Mouse (Mus musculus): ENCODE data around the gene Cic.
"Not testable (repeated sequence)": the region's sequence is repeated elsewhere in the genome, so short reads cannot be mapped to it uniquely, and the experiment has no call there.

The Cic gene

DNA sequence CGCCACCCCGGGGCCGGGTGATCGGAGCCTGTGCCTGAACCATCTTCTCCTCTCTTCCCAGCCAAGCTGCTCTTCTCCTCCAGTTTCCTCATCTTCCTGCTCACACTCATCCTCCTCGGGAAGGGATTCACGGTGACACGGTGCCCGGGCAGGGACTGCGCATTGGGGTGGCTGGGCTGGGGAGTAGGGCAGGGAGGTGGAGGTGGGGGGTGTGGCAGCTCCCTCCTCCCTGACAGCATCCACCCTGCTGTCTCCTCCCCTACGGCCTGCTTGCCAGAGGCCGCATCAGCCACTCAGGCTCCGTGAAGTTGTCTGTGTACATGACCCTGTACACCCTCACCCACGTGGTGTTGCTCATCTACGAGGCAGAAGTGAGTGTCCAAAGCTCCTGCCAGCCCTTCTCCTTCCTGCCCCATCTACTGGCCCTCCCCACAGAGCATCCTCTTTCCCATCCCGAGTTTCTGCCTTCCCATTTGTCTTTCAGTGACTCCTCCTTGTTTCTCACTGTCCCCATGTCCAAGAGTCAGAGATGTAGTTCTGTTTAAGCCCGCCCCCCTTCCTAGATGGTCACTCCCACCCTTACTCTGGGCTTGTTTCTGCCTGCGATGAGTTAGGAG, 41.3 kb downstream of the Cic start:
- DNase-seq, result no peak

- no peak for DNase-seq
These were observed 41.9 kb downstream of the Cic start for GRCm38 (mm10) chr7:25309425-25309824.

DNA sequence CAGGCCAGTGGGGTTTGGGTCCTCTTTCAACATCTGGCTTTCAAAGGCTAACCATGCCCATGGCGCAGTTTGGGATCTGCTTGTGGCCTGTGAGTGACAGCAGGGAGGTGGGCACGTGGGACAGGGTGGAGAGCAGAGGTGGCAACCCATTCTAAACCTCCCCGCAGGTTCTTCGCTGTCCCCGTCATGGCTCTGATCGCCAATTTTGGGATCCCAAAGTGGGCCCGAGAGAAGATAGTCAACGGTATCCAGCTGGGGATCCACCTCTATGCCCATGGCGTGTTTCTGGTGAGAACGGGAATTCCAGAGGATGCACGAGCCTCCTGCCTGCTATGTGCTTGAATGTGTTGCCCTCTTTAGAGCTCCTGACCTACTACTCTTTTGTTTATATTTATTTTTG, 43.7 kb downstream of the Cic start:
- no peak for DNase-seq

GRCm38 (mm10) chr7:25313325-25313724, 45.8 kb downstream of the Cic start:
- DNase-seq, result no peak

DNA sequence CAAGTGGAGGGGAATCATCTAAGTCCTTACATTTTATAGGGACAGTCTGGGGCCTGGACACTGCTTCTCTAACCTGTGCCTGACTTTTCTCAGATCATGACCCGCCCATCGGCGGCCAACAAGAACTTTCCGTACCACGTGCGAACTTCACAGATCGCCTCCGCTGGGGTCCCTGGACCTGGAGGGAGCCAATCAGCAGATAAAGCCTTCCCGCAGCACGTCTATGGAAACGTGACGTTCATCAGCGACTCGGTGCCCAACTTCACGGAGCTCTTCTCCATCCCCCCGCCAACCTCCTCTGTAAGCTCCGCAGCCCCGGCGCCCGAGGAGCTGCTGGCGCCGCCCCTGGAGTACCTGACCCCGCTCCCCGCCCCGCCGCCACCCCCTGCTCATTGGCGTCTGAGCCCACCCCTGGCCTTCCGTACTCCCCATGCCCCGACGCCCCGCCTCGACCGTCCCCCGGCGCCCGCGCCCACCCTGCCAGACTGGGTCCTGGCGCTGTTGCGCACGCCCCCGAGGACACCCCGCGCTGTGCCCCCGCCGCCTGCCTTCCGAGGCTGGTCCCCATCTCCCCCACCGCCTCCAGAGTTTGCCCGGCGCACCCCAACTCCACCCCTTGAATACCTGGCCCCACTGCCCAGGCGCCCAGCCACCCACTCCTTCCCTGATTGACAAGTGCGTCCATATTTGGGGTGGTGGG, 47.3 kb downstream of the Cic start:
- DNase-seq, result peak in 1 of 2 experiments; percentile 43

- DNase-seq, result peak; percentile 59 to 71
These were observed 48.0 kb downstream of the Cic start for GRCm38 (mm10) chr7:25315306-25316041.

DNA sequence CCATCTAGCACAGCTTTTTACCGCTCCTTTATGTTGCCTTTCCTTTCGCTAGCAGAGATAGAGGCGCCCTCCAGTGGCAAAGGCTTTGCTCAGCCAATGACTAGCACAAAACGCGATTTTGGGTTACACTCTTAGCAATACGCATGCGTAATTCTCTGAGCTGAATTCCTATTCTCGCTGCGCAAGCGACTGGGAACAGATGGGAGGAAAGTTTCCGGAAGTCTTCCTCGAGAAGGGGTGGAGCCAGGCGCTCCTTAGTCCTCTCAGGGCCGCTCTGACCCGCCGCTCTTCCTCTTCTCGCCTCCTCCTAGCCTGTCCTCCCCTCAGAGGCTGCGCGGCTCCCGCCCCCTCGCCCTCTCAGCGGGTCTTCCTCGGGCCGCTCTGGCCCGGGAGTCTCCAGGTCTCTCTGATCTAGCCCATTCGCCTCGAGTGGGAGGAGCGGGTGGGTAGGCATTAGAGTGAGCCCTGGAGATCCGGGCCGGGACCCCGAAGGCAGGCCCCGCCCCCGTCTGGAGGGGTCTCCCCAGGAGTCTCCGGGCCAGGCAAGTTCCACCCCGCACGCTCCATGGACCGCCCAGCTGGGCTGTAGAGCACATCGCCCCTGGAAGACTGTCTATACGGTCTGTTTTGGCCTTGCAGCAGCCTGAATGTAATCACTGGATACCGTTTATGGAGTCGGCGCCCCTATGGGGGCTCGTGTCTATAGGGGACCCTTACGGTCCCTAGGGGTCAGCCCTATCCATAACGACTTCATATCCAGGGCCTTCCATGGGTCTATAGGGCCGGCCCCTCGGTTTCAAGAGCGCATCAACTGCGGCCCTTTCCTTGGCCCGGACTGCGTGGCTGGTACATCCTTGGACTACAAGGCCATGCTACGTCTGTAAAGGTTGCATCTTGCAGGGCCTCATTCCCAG, 49.3 kb downstream of the Cic start, which contains the start of gene Megf8:
TSS of gene Megf8 (plus strand) at position 633 of the 914 bp plus-strand sequence.
- peak; percentile 98 to 99 for DNase-seq

- peak; percentile 59 to 62 for DNase-seq
These were observed 50.0 kb downstream of the Cic start for GRCm38 (mm10) chr7:25317446-25317999.

GRCm38 (mm10) chr7:25322058-25322484, 54.6 kb downstream of the Cic start:
- DNase-seq, result no peak

DNA sequence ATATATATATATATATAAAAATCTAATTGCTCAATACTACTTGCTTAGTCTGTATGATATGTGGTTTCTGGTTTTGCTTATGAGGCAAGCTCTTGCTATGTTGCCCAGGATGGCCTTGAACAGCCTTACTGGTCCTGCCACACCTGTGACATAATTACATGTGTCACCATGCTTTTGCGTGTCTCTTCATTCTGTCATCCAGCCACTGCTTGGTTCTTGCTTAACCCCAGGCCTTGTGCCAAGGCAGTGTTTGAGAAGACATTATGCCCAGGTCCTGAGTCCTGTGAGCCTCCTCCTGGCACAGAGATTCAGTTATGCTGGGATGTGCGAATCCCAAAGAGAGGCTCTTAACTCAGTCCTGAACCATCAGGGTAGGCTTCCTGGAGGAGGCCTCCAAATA, 55.7 kb downstream of the Cic start:
- no peak for DNase-seq

GRCm38 (mm10) chr7:25325431-25325830, 57.9 kb downstream of the Cic start:
- DNase-seq, result not testable (repeated sequence)

DNA sequence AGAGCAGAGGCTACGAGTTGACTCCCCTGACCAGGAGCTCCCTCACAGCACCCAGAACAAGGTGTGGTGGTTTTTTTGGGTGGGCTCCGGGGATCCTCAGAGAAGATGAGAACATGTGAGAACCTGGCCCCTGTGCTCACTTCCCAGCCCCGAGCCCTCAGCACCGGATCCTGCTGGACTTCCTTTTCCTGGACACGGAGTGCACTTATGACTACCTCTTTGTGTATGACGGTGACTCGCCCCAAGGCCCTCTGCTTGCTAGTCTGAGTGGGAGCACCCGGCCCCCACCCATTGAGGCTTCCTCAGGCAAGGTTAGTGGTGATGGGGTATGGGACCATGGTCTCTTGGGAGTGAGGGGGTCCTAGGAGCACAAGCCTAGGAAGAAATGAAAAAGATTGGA, 58.7 kb downstream of the Cic start:
- no peak for DNase-seq

DNA sequence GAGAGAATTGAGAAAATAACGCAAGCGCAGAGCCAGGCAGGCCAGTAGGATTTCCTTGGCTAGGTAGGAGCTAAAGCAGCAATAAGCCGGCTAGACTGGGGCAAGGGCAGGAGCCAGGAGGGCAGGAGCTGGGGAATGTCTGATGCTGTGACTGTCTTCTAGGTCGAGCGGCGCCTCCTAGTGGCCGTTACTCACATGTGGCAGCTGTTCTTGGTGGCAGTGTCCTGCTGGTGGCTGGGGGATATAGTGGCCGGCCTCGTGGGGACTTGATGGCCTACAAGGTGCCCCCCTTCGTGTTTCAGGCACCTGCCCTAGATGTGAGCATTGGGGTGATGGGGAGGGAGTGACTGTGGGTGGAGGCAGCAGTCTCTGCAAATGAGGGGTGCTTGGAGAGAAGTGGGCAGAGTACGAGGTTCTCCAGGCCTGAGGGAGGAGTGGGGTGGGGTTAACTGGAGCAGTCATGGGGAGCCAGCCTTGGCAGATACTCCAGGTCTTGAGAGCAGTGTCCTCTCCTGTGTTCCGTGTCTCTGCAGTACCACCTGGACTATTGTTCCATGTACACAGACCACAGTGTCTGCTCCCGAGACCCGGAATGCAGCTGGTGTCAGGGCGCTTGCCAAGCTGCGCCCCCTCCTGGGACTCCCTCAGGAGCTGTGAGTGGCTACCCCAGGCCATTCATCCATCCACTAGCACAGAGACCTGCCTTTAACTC, 66.2 kb downstream of the Cic start:
- peak; percentile 72 to 88 for DNase-seq

- no peak for DNase-seq
These were observed 67.0 kb downstream of the Cic start for GRCm38 (mm10) chr7:25334472-25334871.

GRCm38 (mm10) chr7:25339329-25339728, 71.8 kb downstream of the Cic start:
- DNase-seq, result no peak

DNA sequence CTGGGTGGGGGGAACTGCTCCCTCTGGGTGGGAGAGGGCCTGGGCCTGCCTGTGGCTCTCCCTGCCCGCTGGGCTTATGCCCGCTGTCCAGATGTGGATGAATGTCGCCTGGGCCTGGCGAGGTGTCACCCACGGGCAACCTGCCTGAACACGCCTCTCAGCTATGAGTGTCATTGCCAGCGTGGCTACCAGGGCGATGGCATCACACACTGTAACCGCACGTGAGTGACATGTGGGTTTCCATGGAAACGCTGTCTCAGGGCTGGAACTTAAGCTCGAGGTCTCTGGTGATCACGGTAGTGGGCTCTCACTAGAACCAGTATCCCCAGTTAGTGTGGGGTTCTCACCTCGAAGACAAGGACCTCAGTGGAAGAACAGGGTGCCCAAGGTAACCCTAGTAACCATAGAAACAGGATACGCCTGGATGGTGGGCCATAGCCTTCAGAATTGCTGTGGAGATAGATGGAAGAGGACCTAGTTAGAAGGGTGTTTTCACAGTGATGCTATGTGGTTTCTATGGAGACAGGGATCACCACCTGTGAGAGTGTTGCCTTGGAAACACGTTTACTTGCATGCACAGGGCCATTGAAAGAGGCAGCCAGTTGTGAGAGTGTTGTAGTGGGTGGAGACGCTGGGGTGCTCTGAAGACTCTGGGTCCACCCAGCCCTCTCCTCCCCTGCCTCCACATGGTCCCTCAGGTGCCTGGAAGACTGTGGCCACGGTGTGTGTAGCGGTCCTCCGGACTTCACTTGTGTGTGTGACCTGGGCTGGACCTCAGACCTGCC, 73.7 kb downstream of the Cic start:
- no peak for DNase-seq

Measured in cerebellum, postnatal 14 days (tissue).